Mouse (Mus musculus) left cerebral cortex, postnatal 36 days (tissue): ENCODE measurements at regions not wholly inside any gene's neighbourhood (a gene's known extent, or its start where the extent isn't known, plus 50 kb on each side); places are given as distances from the start of the nearest gene placed in this dataset.
A peak's percentile ranks its signal among the peaks of the same experiment; 100 is the strongest.

ENCODE experiments used
- DNase-seq, 2 experiments: peaks; one replicate each; pipeline ENCODE4 v3.0.0; 2021 to 2022; ENCODE audit warnings: low spot score in 2 of 2, mixed read lengths in 1 of 2
- intact Hi-C: fragments of 180-260 bp; cut with DNase I; formaldehyde crosslinking; loops from one replicate; pipeline ENCODE4 v1.15.1; 2025

- intact Hi-C loops, result no loop called here
Measured at GRCm38 (mm10) chr8:10931266-10931665, 77.0 kb downstream of the Irs2 start.

GRCm38 (mm10) chr8:10928836-10929235, 79.4 kb downstream of the Irs2 start:
- intact Hi-C loops, result no loop called here
- DNase-seq, result no peak

More at GRCm38 (mm10) chr8:10931266-10931665, 77.0 kb downstream of the Irs2 start:
- DNase-seq, result no peak

- peak in 1 of 2 experiments; percentile 22 for DNase-seq
- intact Hi-C loops, result no loop called here
Measured at GRCm38 (mm10) chr8:10928342-10928794, 79.9 kb downstream of the Irs2 start.

- no peak for DNase-seq
- intact Hi-C loops, result loop anchor here (2.0 kb wide), 1 partner anchor 82 kb away; the partner anchor contains the start of gene Irs2
Measured at GRCm38 (mm10) chr8:10927187-10927586, 81.1 kb downstream of the Irs2 start.

- intact Hi-C loops, result loop anchor here (2.0 kb wide), 1 partner anchor 82 kb away; the partner anchor contains the start of gene Irs2
- DNase-seq, result peak; percentile 19 to 21
Measured at GRCm38 (mm10) chr8:10926518-10926915, 81.7 kb downstream of the Irs2 start.

GRCm38 (mm10) chr8:10925582-10926517, 82.4 kb downstream of the Irs2 start:
- intact Hi-C loops, result loop anchor here (2.0 kb wide), 1 partner anchor 83 kb away; the partner anchor contains the start of gene Irs2
- DNase-seq, result no peak

- no peak for DNase-seq
- intact Hi-C loops, result no loop called here
Measured at GRCm38 (mm10) chr8:10924526-10925199, 83.6 kb downstream of the Irs2 start.

- no peak for DNase-seq
- intact Hi-C loops, result no loop called here
Measured at GRCm38 (mm10) chr8:10924001-10924490, 84.2 kb downstream of the Irs2 start.

GRCm38 (mm10) chr8:10923071-10924000, 84.9 kb downstream of the Irs2 start:
- intact Hi-C loops, result no loop called here
- no peak for DNase-seq

- intact Hi-C loops, result no loop called here
- no peak for DNase-seq
Measured at GRCm38 (mm10) chr8:10922209-10923030, 85.8 kb downstream of the Irs2 start.

- DNase-seq, result no peak
- intact Hi-C loops, result no loop called here
Measured at GRCm38 (mm10) chr8:10921439-10922191, 86.6 kb downstream of the Irs2 start.

GRCm38 (mm10) chr8:10919620-10920019, 88.6 kb downstream of the Irs2 start:
- intact Hi-C loops, result no loop called here
- no peak for DNase-seq

GRCm38 (mm10) chr8:10918403-10919035, 89.7 kb downstream of the Irs2 start:
- intact Hi-C loops, result no loop called here
- no peak for DNase-seq

GRCm38 (mm10) chr8:10914616-10915015, 93.6 kb downstream of the Irs2 start:
- no peak for DNase-seq
- intact Hi-C loops, result no loop called here

GRCm38 (mm10) chr8:10912436-10912835, 95.8 kb downstream of the Irs2 start:
- intact Hi-C loops, result no loop called here
- DNase-seq, result no peak

- no peak for DNase-seq
- intact Hi-C loops, result no loop called here
Measured at GRCm38 (mm10) chr8:10911371-10911770, 96.9 kb downstream of the Irs2 start.

GRCm38 (mm10) chr8:10910954-10911353, 97.3 kb downstream of the Irs2 start:
- no peak for DNase-seq
- intact Hi-C loops, result no loop called here
